Mouse (Mus musculus): ENCODE measurements around the gene Cfap77. TPM values are rescaled to one million over a fixed set of nuclear protein-coding genes. Genes with fewer than 3 reads are reported as not detected.
A peak's percentile ranks its signal among the peaks of the same experiment; 100 is the strongest.

The Cfap77 gene
- polyA plus RNA-seq, 1 experiment from 2014 or later, result 0.65 TPM

DNA sequence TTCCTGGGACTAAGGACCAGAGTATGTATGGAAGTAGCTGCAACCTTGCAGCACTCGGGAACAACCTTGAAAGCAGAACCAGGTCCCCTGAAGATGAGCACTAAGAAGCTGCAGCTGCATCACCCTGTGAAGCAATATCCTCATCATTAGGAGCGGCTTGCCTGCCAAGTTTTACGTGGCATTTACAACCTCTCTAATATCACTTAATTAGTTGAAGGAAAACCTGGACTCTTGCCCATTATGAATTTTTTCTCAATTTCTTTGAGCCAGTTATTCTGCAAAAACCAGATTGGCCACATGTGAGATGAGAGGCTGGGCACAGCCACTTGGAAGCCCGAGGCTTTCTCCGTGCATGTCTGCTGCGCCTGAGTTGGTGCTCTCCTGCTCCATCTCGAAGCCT lies 159.0 kb downstream of the Cfap77 start:
- 72% methylated on average over 7 of the region's 7 CpGs for WGBS
- 0 out of 2 replicates have a peak, but pooled peaks cover 3% of the 10 kb centered on the region for H3K36me3 ChIP-seq (ENCODE audit: control insufficient read depth, insufficient read depth, low read length)
- no peak overlapping the region for H3K4me2 ChIP-seq (ENCODE audit: low read length)
- no peak overlapping the region for H3K9ac ChIP-seq (ENCODE audit: low read depth, low read length)
- H3K4me1 ChIP-seq (ENCODE audit: control insufficient read depth, insufficient read depth, low read depth, low read length), result no peaks in the 10 kb centered on the region
- H3K27ac ChIP-seq (ENCODE audit: low read depth, low read length), result no peak overlapping the region
- ATAC-seq, result no peak
- no peaks in the 10 kb centered on the region for H3K9me3 ChIP-seq (ENCODE audit: control insufficient read depth, low read length)
- H3K27me3 ChIP-seq (replicated peaks; ENCODE audit: control insufficient read depth, insufficient read depth, low read length), result no peaks in the 10 kb centered on the region
- no peak overlapping the region for H3K4me3 ChIP-seq (ENCODE audit: low read length)

DNA sequence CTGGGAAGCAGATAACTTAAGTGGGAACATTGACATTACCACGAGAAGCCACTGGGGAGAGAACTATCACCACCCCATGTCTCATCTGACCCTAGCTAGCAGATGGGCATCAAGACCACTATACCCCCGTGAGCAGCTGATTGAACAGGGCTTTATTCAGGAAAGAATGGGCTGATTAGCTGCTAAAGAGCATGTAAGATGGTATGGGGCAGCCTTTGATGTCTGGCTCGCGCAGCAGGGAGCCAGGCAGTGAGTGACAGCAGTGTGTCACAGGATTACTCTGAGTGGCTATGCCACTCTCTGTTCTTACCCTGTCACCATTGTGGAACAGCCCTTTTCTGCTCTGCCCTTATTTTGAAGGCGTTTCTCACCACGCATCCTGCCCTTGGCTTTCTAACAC lies 161.3 kb downstream of the Cfap77 start:
- Histone ChIP-seq H3K4me2 (ENCODE audit: low read length) (no peak overlapping the region), H3K9me3 (ENCODE audit: control insufficient read depth, low read length) (no peaks in the 10 kb centered on the region), H3K9ac (ENCODE audit: low read depth, low read length) (no peak overlapping the region), H3K4me3 (ENCODE audit: low read length) (no peak overlapping the region), H3K27ac (ENCODE audit: low read depth, low read length) (no peak overlapping the region), H3K4me1 (ENCODE audit: control insufficient read depth, insufficient read depth, low read depth, low read length) (no peaks in the 10 kb centered on the region), H3K36me3 (ENCODE audit: control insufficient read depth, insufficient read depth, low read length) (no peaks in the 10 kb centered on the region), H3K27me3 (replicated peaks; ENCODE audit: control insufficient read depth, insufficient read depth, low read length) (no peaks in the 10 kb centered on the region)
- WGBS, result 26% methylated on average over 6 of the region's 6 CpGs
- no peak for ATAC-seq

DNA sequence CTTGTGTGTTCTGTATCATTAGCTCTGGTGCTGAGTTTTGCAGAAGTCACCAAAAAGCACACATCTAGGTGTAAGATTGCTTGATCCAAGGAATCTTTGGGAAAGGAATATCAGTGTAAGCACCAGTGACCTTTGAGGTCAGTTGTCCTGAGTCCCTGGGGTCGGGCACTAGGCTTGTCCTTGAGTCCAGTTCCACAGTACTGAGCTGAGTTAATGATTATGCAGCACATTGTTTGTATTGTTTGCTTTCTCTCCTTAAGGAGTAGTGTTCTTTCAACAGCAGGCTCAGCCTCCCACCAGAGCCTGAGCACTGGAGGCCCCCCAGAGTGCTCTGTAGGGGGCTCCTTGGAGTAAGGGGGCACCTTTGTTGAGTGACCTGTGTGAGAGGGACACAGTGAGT lies 162.1 kb downstream of the Cfap77 start:
- H3K36me3 ChIP-seq (ENCODE audit: control insufficient read depth, insufficient read depth, low read length), result no peaks in the 10 kb centered on the region
- WGBS, result 10% methylated on average over 1 of the region's 1 CpGs

DNA sequence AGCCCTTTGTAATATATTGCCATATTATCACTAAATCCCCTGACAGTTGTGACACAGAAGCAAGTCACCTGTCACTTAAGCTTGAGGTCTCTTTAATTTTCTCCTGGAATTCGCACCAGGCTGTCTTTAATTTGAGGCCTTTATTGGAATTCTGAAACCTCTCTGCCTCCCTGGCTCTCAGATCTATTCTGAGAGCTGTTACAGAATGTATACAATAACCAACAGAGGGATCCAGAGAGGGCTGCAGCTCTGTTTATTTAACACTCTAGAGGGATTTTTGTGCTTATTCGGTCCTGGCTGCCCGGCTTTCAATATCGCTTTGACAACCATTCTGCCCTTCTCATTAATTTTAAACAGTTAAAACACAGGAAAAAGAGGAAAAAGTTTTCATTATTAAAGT lies 170.0 kb downstream of the Cfap77 start:
- ATAC-seq, result no peak

More for the DNA sequence above, 162.1 kb downstream of the Cfap77 start:
- no peak overlapping the region for H3K9ac ChIP-seq (ENCODE audit: low read depth, low read length)
- no peak overlapping the region for H3K4me2 ChIP-seq (ENCODE audit: low read length)
- H3K9me3 ChIP-seq (ENCODE audit: control insufficient read depth, low read length), result no peaks in the 10 kb centered on the region
- no peak for ATAC-seq
- H3K4me1 ChIP-seq (ENCODE audit: control insufficient read depth, insufficient read depth, low read depth, low read length), result no peaks in the 10 kb centered on the region
- H3K4me3 ChIP-seq (ENCODE audit: low read length), result no peak overlapping the region
- no peak overlapping the region for H3K27ac ChIP-seq (ENCODE audit: low read depth, low read length)
- H3K27me3 ChIP-seq (replicated peaks; ENCODE audit: control insufficient read depth, insufficient read depth, low read length), result no peaks in the 10 kb centered on the region

GRCm38 (mm10) chr2:28882826-28883485 lies 171.9 kb downstream of the Cfap77 start:
- Histone ChIP-seq H3K27ac (ENCODE audit: low read depth, low read length) (0 out of 2 replicates have a peak overlapping the region, but pooled peaks have one; percentile 23), H3K27me3 (replicated peaks; ENCODE audit: control insufficient read depth, insufficient read depth, low read length) (no peaks in the 10 kb centered on the region), H3K36me3 (ENCODE audit: control insufficient read depth, insufficient read depth, low read length) (peaks cover 11% of the 10 kb centered on the region; the same call in 1 of the 2 replicates)

More for the DNA sequence above, 170.0 kb downstream of the Cfap77 start:
- no peak overlapping the region for H3K4me3 ChIP-seq (ENCODE audit: low read length)
- WGBS, result 62% methylated on average over 4 of the region's 4 CpGs
- no peak overlapping the region for H3K27ac ChIP-seq (ENCODE audit: low read depth, low read length)
- no peak overlapping the region for H3K4me2 ChIP-seq (ENCODE audit: low read length)
- no peaks in the 10 kb centered on the region for H3K27me3 ChIP-seq (replicated peaks; ENCODE audit: control insufficient read depth, insufficient read depth, low read length)
- H3K36me3 ChIP-seq (ENCODE audit: control insufficient read depth, insufficient read depth, low read length), result peaks cover 11% of the 10 kb centered on the region; the same call in 1 of the 2 replicates
- H3K4me1 ChIP-seq (ENCODE audit: control insufficient read depth, insufficient read depth, low read depth, low read length), result no peaks in the 10 kb centered on the region; the same call in 1 of the 2 replicates
- no peak overlapping the region for H3K9ac ChIP-seq (ENCODE audit: low read depth, low read length)
- no peaks in the 10 kb centered on the region for H3K9me3 ChIP-seq (ENCODE audit: control insufficient read depth, low read length)

DNA sequence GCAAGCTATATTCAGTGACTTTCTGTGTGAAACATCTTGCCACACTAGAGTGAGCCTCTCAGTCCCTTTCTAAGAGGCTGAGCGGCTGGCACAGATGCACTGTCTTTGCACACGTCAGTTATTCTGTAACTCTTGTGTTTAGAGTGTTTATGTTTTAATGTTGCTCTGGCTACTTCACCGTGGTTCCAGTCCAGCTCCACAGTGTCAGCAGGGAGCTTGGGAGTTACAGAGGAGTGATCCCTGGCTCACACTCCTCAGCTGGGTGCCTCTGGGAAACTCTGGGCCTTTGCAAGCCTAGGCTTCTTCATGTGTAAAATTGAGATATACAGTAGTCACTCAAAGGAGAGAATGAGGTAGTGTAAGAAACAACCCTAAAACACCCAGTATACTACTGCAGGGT lies 172.8 kb downstream of the Cfap77 start:
- H3K9ac ChIP-seq (ENCODE audit: low read depth, low read length), result no peak overlapping the region
- no peaks in the 10 kb centered on the region for H3K9me3 ChIP-seq (ENCODE audit: control insufficient read depth, low read length)
- H3K4me1 ChIP-seq (ENCODE audit: control insufficient read depth, insufficient read depth, low read depth, low read length), result no peaks in the 10 kb centered on the region; the same call in 1 of the 2 replicates
- no peak overlapping the region for H3K4me2 ChIP-seq (ENCODE audit: low read length)
- ATAC-seq, result no peak
- H3K4me3 ChIP-seq (ENCODE audit: low read length), result no peak overlapping the region
- H3K27me3 ChIP-seq (replicated peaks; ENCODE audit: control insufficient read depth, insufficient read depth, low read length), result no peaks in the 10 kb centered on the region
- peaks cover 7% of the 10 kb centered on the region; the same call in 1 of the 2 replicates for H3K36me3 ChIP-seq (ENCODE audit: control insufficient read depth, insufficient read depth, low read length)
- H3K27ac ChIP-seq (ENCODE audit: low read depth, low read length), result no peak overlapping the region
- WGBS, result 84% methylated on average over 3 of the region's 3 CpGs

More at GRCm38 (mm10) chr2:28882826-28883485, 171.9 kb downstream of the Cfap77 start:
- WGBS, result 59% methylated on average over 6 of the region's 6 CpGs
- no peak for ATAC-seq
- no peak overlapping the region for H3K4me2 ChIP-seq (ENCODE audit: low read length)
- no peaks in the 10 kb centered on the region; the same call in 1 of the 2 replicates for H3K4me1 ChIP-seq (ENCODE audit: control insufficient read depth, insufficient read depth, low read depth, low read length)
- H3K9ac ChIP-seq (ENCODE audit: low read depth, low read length), result no peak overlapping the region
- no peak overlapping the region for H3K4me3 ChIP-seq (ENCODE audit: low read length)
- H3K9me3 ChIP-seq (ENCODE audit: control insufficient read depth, low read length), result no peaks in the 10 kb centered on the region

- H3K4me3 ChIP-seq (ENCODE audit: low read length), result no peak overlapping the region
- H3K27ac ChIP-seq (ENCODE audit: low read depth, low read length), result no peak overlapping the region
- 71% methylated on average over 3 of the region's 3 CpGs for WGBS
- peaks cover 8% of the 10 kb centered on the region for H3K36me3 ChIP-seq (ENCODE audit: control insufficient read depth, insufficient read depth, low read length)
- H3K9ac ChIP-seq (ENCODE audit: low read depth, low read length), result no peak overlapping the region
- no peaks in the 10 kb centered on the region for H3K9me3 ChIP-seq (ENCODE audit: control insufficient read depth, low read length)
- ATAC-seq, result peak; percentile 34; the same call in 1 of the 2 replicates
- H3K27me3 ChIP-seq (replicated peaks; ENCODE audit: control insufficient read depth, insufficient read depth, low read length), result no peaks in the 10 kb centered on the region
- H3K4me2 ChIP-seq (ENCODE audit: low read length), result no peak overlapping the region
- no peaks in the 10 kb centered on the region; the same call in 1 of the 2 replicates for H3K4me1 ChIP-seq (ENCODE audit: control insufficient read depth, insufficient read depth, low read depth, low read length)
Observed at GRCm38 (mm10) chr2:28881275-28881674, 173.6 kb downstream of the Cfap77 start.

Other genes starting within 250 kb of the Cfap77 start
- gene Gtf3c4, start 214.7 kb downstream of the Cfap77 start, polyA plus RNA-seq (2015; fragmentation: Nextera tagmentation; extraction: Ambion mirVana), result 14.4 and 19.4 TPM in 2 replicates
- gene Ddx31, start 214.7 kb downstream of the Cfap77 start, polyA plus RNA-seq (2015; fragmentation: Nextera tagmentation; extraction: Ambion mirVana), result 13.2 and 17.1 TPM in 2 replicates
- gene Barhl1, start 138.4 kb downstream of the Cfap77 start, polyA plus RNA-seq (2015; fragmentation: Nextera tagmentation; extraction: Ambion mirVana), result 27.3 and 29.3 TPM in 2 replicates
- 6.7 and 7.7 TPM in 2 replicates for gene Ttf1, start 5.2 kb upstream of the Cfap77 start, polyA plus RNA-seq (2015; fragmentation: Nextera tagmentation; extraction: Ambion mirVana)
- 9.3 and 10.2 TPM in 2 replicates for gene Setx, start 69.1 kb upstream of the Cfap77 start, polyA plus RNA-seq (2015; fragmentation: Nextera tagmentation; extraction: Ambion mirVana)
- 3.5 and 4.1 TPM in 2 replicates for gene Ntng2, start 197.9 kb upstream of the Cfap77 start, polyA plus RNA-seq (2015; fragmentation: Nextera tagmentation; extraction: Ambion mirVana)

Data from hindbrain, embryonic 16.5 days (tissue).